ENCODE assay signal across 12 mouse cellular contexts in the genomic region with DNA sequence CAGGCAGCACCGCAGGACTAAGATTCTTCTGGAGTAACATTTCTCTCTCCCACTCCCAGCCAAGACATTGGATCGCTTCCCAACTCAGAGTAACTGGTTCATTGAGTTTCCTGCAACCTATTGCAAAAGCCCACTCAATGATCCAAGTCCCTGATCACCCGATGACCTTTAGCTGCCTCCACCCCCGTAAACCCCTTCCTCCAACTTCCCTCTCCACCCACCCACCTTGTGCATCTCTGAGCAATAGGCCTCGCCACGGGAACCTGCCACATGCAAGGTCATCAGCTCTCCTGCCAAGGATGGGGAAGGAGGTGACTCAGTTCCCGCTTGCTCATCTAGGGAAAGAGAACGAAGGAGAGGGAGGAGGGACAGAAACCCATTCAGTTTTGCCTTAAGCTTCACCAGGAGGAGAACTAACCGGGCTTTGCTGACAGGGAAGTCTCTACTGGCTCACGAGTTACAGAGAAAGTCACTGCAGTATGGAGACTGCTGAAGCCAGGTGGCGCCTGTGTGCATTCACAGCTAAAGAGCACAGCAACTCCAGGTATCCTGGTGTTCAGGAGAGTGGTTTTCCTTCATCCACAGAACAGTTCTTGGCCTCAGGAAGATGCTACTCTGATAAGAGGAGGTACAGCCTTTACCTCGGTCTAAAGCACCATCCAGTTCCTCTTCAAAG. TPM values are rescaled to one million over a fixed set of nuclear protein-coding genes. Genes with fewer than 3 reads are reported as not detected.
DNase-seq lines count a peak whose midpoint lies in the region; ATAC-seq and TF ChIP-seq lines count a peak whose summit lies in the region.
"Had no signal": no experiment of that assay in that cellular context is flagged by ENCODE, and none has a peak within 500 bp of the region (broad histone marks: within the 10 kb centered on the region; RNA-seq: fewer than 3 reads in every experiment).

No protein-coding gene starts in this region.

- no peaks in the 10 kb centered on the region for H3K79me2 ChIP-seq in liver, adult 2 months (ENCODE audit: control insufficient read depth, insufficient read depth, low read length)

- H3K36me3 ChIP-seq in liver, adult 2 months (ENCODE audit: control insufficient read depth, insufficient read depth, low read length) = no peaks in the 10 kb centered on the region
- no peaks in the 10 kb centered on the region for H3K36me3 ChIP-seq in liver, embryonic 11.5 days (ENCODE audit: control insufficient read depth, insufficient read depth, low read length)
- no peaks in the 10 kb centered on the region for H3K36me3 ChIP-seq in lung, postnatal 0 days (ENCODE audit: insufficient read depth, low read length)
- H3K36me3 ChIP-seq: limb, embryonic 13.5 days had no signal

- H3K4me3 ChIP-seq in liver, adult 2 months (ENCODE audit: insufficient read depth, low read depth, low read length) = no peak overlapping the region
- H3K4me3 ChIP-seq in liver, embryonic 11.5 days (ENCODE audit: low read depth, low read length) = no peak overlapping the region
- no peak overlapping the region for H3K4me3 ChIP-seq in lung, postnatal 0 days (ENCODE audit: low read depth, low read length)
- H3K4me3 ChIP-seq: limb, embryonic 13.5 days had no signal

- TF ChIP-seq EP300 in lung, postnatal 0 days (IDR thresholded peaks at IDR 0.05) = no peak

- no peaks in the 10 kb centered on the region for H3K4me1 ChIP-seq in liver, adult 2 months (ENCODE audit: control insufficient read depth, insufficient read depth, low read length)
- H3K4me1 ChIP-seq in liver, embryonic 11.5 days (replicated peaks; ENCODE audit: control insufficient read depth, insufficient read depth, low read length) = no peaks in the 10 kb centered on the region
- H3K4me1 ChIP-seq in lung, postnatal 0 days (ENCODE audit: insufficient read depth, low read depth, low read length) = peaks cover 3% of the 10 kb centered on the region

- no peak overlapping the region for H3K9ac ChIP-seq in liver, adult 2 months (ENCODE audit: low read depth, low read length)
- H3K9ac ChIP-seq in liver, embryonic 11.5 days (ENCODE audit: low read depth, low read length) = no peak overlapping the region
- H3K9ac ChIP-seq in lung, postnatal 0 days (replicated peaks; ENCODE audit: low read depth) = no peak overlapping the region
- H3K9ac ChIP-seq: limb, embryonic 13.5 days had no signal

- ATAC-seq in liver, embryonic 11.5 days (replicated peaks; ENCODE audit: low FRiP score) = no peak
- ATAC-seq in lung, postnatal 0 days = no peak
- ATAC-seq: intestine, embryonic 16.5 days had no signal

- peak; percentile 51 to 55 for DNase-seq in cerebellum, postnatal 36 days
- no peak for DNase-seq in cerebellum, adult 11 months
- DNase-seq in liver, adult 2 months (ENCODE audit: extremely low read depth, low read depth, low spot score) = no peak
- DNase-seq in liver, embryonic 11.5 days (ENCODE audit: low spot score) = no peak
- DNase-seq in NIH3T3 (ENCODE audit: low read depth) = peak; percentile 79
- DNase-seq in lung, postnatal 0 days (ENCODE audit: low spot score) = peak; percentile 19
- no peak for DNase-seq in spleen, adult 18-20 months
- DNase-seq in layer of hippocampus, postnatal 25 days (ENCODE audit: extremely low spot score in 1 of 2, low spot score in 1 of 2) = no peak
- DNase-seq: gastrocnemius, postnatal 36 days had no signal

- peak; percentile 41; the same call in 1 of the 2 replicates for TF ChIP-seq CTCF in liver, adult 2 months (IDR thresholded peaks at IDR 0.05; ENCODE audit: low read depth, low read length)
- TF ChIP-seq CTCF in lung, postnatal 0 days (IDR thresholded peaks at IDR 0.05) = peak; percentile 60

- H3K27me3 ChIP-seq in liver, adult 2 months (ENCODE audit: control insufficient read depth, insufficient read depth, low read length) = no peaks in the 10 kb centered on the region
- H3K27me3 ChIP-seq in liver, embryonic 11.5 days (replicated peaks; ENCODE audit: control insufficient read depth, insufficient read depth, low read length) = peaks cover 25% of the 10 kb centered on the region
- peaks cover 1% of the 10 kb centered on the region; the same call in 1 of the 2 replicates for H3K27me3 ChIP-seq in lung, postnatal 0 days (replicated peaks; ENCODE audit: insufficient read depth, low read length)

- TF ChIP-seq POLR2A in liver, adult 2 months (IDR thresholded peaks at IDR 0.05; ENCODE audit: extremely low read depth, insufficient read depth, low read length) = no peak

- H3K9me3 ChIP-seq in liver, embryonic 11.5 days (ENCODE audit: control insufficient read depth, low read length) = no peaks in the 10 kb centered on the region
- no peaks in the 10 kb centered on the region for H3K9me3 ChIP-seq in lung, postnatal 0 days (ENCODE audit: low read length)
- H3K9me3 ChIP-seq: limb, embryonic 13.5 days had no signal

- H3K27ac ChIP-seq in liver, adult 2 months (replicated peaks; ENCODE audit: insufficient read depth, low read depth, low read length) = no peak overlapping the region
- H3K27ac ChIP-seq in liver, embryonic 11.5 days (ENCODE audit: low read depth, low read length) = no peak overlapping the region
- H3K27ac ChIP-seq in lung, postnatal 0 days (ENCODE audit: low read length) = no peak overlapping the region
- H3K27ac ChIP-seq: limb, embryonic 13.5 days had no signal

- no peak overlapping the region for H3K4me2 ChIP-seq in liver, embryonic 11.5 days
- H3K4me2 ChIP-seq in lung, postnatal 0 days (replicated peaks; ENCODE audit: low read depth, low read length) = no peak overlapping the region
- H3K4me2 ChIP-seq: limb, embryonic 13.5 days had no signal

- 45% methylated on average over 12 of the region's 12 CpGs for WGBS in liver, adult 2 months
- 43% methylated on average over 12 of the region's 12 CpGs for WGBS in liver, embryonic 11.5 days
- WGBS in lung, postnatal 0 days = 41% methylated on average over 12 of the region's 12 CpGs

RNA-seq across cellular contexts. Expression of a gene that starts 7.2 kb away (rescaled TPM):
- total RNA-seq in liver, adult 2 months (2014; rRNA removed) = not detected in 2 replicates
- 0.05 TPM in 1 of 2 replicates, not detected in the other for polyA plus RNA-seq in liver, adult 2 months (2012; rRNA removed)
- polyA plus RNA-seq in liver, embryonic 11.5 days (2014; fragmentation: Nextera tagmentation; extraction: Ambion mirVana) = 0.10 TPM in 2 replicates
- 1.2 and 1.5 TPM in 2 replicates for polyA plus RNA-seq in lung, postnatal 0 days (2015; fragmentation: Nextera tagmentation; extraction: Ambion mirVana)
- total RNA-seq in layer of hippocampus, postnatal 25 days (2021) = 10 to 100 TPM; 18.7 to 19.2 TPM
- total RNA-seq: common myeloid progenitor, adult 5-6 weeks had no signal

Comparison
In these comparisons a context has a peak if more than half of its experiments do, and no peak if none do; other contexts are left out.
1. DNase-seq: peak in cerebellum, postnatal 36 days (2 of 2), NIH3T3 (single experiment) and lung, postnatal 0 days (single experiment); none in cerebellum, adult 11 months (single experiment), liver, adult 2 months (single experiment), liver, embryonic 11.5 days (single experiment), spleen, adult 18-20 months (0 of 2) and layer of hippocampus, postnatal 25 days (0 of 2).